Comparison of ENCODE assay signal across 20 mouse cellular contexts in genomic region chr15:30463471-30464047, GRCm38 (mm10).
DNase-seq lines count a peak whose midpoint lies in the region.
"Had no signal": no experiment of that assay in that cellular context is flagged by ENCODE, and none has a peak within 500 bp of the region (broad histone marks: within the 10 kb centered on the region; RNA-seq: fewer than 3 reads in every experiment).

No protein-coding gene starts in this region.

- intact Hi-C loops in heart, postnatal 36 days (cut with DNase I): no loop called here

- peak; percentile 32 to 37 for DNase-seq in cerebellum, adult 18-20 months
- DNase-seq in cerebellum, adult 11-12 months: no peak
- peak; percentile 73 for DNase-seq in heart, adult 11 months
- DNase-seq in heart, adult 8-10 months (ENCODE audit: low spot score): no peak
- peak; percentile 19 for DNase-seq in heart, postnatal 4 days
- no peak for DNase-seq in heart, postnatal 36 days
- peak; percentile 40 for DNase-seq in brain, adult 2 months (ENCODE audit: low read depth, low spot score)
- DNase-seq: adrenal gland, adult 2 months; adrenal gland, postnatal 36 days; embryo, embryonic 11 days; forebrain, postnatal 0 days; kidney, adult 2 months; kidney, postnatal 10 days; liver; lung, adult 2 months; lung, postnatal 10 days; midbrain, embryonic 14.5 days; right cerebral cortex, adult 18-20 months; spleen, adult 18-20 months; thymus, postnatal 14 days had no signal

Comparison
In these comparisons a context has a peak if more than half of its experiments do, and no peak if none do; other contexts are left out.
1. DNase-seq: peak in cerebellum, adult 18-20 months (2 of 2), heart, adult 11 months (single experiment), heart, postnatal 4 days (single experiment) and brain, adult 2 months (single experiment); none in cerebellum, adult 11-12 months (single experiment), heart, adult 8-10 months (single experiment) and heart, postnatal 36 days (0 of 2).